Mouse (Mus musculus) granulocyte monocyte progenitor cell, adult 5-6 weeks (primary cell): ENCODE results near the gene Marf1. TPM values are rescaled to one million over a fixed set of nuclear protein-coding genes. Genes with fewer than 3 reads are reported as not detected.
"Not testable (repeated sequence)": the region's sequence is repeated elsewhere in the genome, so short reads cannot be mapped to it uniquely, and the experiment has no call there.

Experiments used
- ATAC-seq: replicated peaks from 2 replicates; pipeline ENCODE4 v1.8.0; 2016; ENCODE audit warnings: mild to moderate bottlenecking, moderate TSS enrichment, inconsistent platforms; ENCODE audit not compliant: poor library complexity, severe bottlenecking
- total RNA-seq, 2 experiments: library from RNA; stranded (forward) in 1 of 2; stranded (reverse) in 1 of 2; fragments of 200-712, 200-1000 nt in 1 of 2; fragments of >200 nt in 1 of 2; fragmentation: Nextera tagmentation in 1 of 2; gene quantifications; 2 replicates each; pipeline ENCODE4 v1.2.3; 2014 to 2017

The Marf1 gene
- total RNA-seq, 2 experiments from 2014 or later, result 23.6 to 40.0 TPM

DNA sequence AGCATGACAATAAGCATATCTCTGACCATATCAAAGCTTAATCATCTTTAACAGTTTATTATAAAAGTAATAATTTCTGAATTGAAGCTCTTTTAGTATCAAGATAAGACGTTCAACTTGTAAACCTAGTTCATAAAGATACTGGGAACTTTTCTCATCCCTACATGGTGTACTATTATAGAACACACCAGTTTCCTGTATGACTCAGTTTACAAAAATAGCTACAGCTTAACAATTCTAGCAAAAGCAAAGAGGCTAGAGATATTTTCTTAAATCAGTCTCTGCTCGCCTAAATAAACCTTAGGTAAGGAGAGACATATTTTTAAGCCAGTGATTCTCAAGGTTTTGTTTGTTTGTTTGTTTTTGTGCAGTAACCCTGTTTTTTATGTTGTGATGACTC lies 80.2 kb downstream of the Marf1 start:
- no peak for ATAC-seq

DNA sequence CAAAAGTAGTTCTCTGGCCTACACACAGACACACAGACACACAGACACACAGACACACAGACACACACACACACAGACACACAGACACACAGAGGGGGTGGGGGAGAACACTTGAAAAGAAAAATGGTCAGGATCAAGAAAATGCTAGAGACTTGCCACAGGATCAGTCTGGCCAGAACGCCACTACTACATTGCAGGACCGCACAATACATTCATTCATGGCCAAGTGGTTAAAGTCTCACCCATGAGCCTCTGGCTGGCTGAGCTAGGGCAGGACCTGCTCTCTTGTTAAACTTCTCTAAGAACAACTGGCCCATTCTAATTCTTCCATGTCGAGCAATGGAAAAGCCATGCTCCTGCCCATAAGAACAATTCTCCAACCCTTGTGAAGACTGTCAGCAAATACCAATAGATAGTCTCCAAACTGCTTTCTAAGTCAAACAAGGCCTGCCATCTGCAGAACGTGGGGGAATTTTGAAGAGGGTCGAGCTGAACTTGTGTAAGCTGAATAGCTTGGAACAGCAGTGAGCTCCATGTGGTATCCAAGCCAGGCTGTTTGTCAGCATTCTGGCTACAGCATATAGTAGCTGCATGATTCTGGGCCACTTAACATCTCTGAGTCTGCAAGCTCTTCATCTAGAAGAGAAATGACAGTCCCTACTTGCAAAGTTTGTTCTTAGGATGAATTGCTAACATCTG lies 92.5 kb downstream of the Marf1 start:
- ATAC-seq, result no peak

DNA sequence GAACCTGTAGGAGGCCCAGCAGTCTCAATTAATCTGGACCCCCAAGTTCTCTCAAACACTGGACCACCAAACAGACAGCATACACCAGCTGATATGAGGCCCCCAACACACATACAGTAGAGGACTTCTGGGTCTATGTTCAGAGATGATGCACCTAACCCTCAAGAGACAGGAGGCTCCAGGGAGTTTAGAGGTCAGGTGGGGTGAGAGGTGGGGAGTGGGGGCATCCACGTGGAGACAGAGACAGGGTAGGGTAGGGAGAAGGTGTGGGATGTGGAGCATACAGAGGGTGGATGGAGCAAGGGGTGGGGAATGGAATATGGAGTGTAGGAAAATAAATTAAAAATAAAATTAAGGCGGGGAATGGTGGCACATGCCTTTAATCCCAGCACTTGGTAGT lies 94.5 kb downstream of the Marf1 start:
- not testable (repeated sequence) for ATAC-seq

DNA sequence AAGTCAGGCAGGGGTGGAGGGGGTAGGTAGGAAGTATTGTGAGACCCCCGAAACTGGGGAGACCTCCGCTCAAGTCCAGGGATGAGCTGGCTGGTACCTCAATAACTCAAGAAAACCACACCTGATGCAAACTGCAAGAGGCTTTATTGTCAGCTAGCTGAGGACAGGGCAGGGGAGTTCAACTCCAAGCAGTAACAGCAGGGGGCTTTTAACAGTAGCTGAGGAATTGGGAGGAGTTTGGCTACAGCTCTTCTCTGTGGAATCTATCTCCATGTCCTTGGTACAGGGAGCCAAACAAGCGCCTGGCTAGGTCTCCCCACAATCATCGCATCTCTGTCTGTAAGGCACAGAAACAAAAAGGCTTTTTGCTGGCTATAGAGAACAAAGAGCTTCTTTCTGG lies 96.6 kb downstream of the Marf1 start:
- ATAC-seq, result not testable (repeated sequence)

DNA sequence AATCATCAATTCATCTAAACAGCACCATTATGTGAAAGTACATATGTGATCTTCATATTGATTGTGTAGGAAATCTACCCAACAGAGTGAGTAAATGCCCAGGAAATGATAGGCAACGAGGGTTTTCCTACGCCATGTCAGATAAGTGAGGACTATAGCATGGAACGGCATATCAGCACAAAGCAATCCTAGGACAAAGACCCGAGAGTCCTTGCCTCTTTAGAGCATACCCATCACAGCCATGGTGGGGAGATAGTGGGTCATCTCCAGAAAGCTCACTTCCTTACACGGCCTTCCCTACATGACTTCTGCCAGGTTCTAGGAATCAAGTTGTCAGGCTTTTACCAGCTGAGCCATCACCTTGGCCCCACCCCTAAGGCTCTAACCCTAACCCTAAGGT lies 103.3 kb downstream of the Marf1 start:
- no peak for ATAC-seq

Other genes with a start within 250 kb of the Marf1 start
- gene 2900011O08Rik, start 176.7 kb downstream of the Marf1 start, total RNA-seq (2014; fragmentation: Nextera tagmentation), result not detected in 2 replicates
- gene 2900011O08Rik, start 176.7 kb downstream of the Marf1 start, total RNA-seq (2017), result 0.34 TPM in 1 of 2 replicates, not detected in the other
- 2.8 and 26.7 TPM in 2 replicates for gene Ifitm7, start 176.5 kb downstream of the Marf1 start, total RNA-seq (2014; fragmentation: Nextera tagmentation)
- gene Ifitm7, start 176.5 kb downstream of the Marf1 start, total RNA-seq (2017), result 5.3 and 15.9 TPM in 2 replicates
- 38.7 and 56.9 TPM in 2 replicates for gene Nde1, start 76 bp downstream of the Marf1 start, total RNA-seq (2014; fragmentation: Nextera tagmentation)
- 60.4 and 67.8 TPM in 2 replicates for gene Nde1, start 76 bp downstream of the Marf1 start, total RNA-seq (2017)
- gene Myh11, start 128.0 kb upstream of the Marf1 start, total RNA-seq (2014; fragmentation: Nextera tagmentation), result not detected in 2 replicates
- not detected in 2 replicates for gene Myh11, start 128.0 kb upstream of the Marf1 start, total RNA-seq (2017)
- 37.5 and 42.9 TPM in 2 replicates for gene Fopnl, start 154.1 kb upstream of the Marf1 start, total RNA-seq (2014; fragmentation: Nextera tagmentation)
- 31.1 and 53.1 TPM in 2 replicates for gene Fopnl, start 154.1 kb upstream of the Marf1 start, total RNA-seq (2017)
- gene Abcc1, start 198.2 kb upstream of the Marf1 start, total RNA-seq (2014; fragmentation: Nextera tagmentation), result 51.0 and 80.1 TPM in 2 replicates
- gene Abcc1, start 198.2 kb upstream of the Marf1 start, total RNA-seq (2017), result 28.9 and 34.4 TPM in 2 replicates